Mouse (Mus musculus) megakaryocyte progenitor cell, adult 5-6 weeks (primary cell): ENCODE measurements around the gene Specc1. TPM values are rescaled to one million over a fixed set of nuclear protein-coding genes. Genes with fewer than 3 reads are reported as not detected.

Source experiments
- ATAC-seq: replicated peaks from 2 replicates; pipeline ENCODE4 v1.8.0; 2016; ENCODE audit warnings: mild to moderate bottlenecking, moderate TSS enrichment, inconsistent platforms; ENCODE audit not compliant: poor library complexity
- total RNA-seq, 2 experiments: library from RNA; stranded (forward) in 1 of 2; stranded (reverse) in 1 of 2; fragments of 157-497, 149-512 nt in 1 of 2; fragments of 200-1000 nt in 1 of 2; gene quantifications; 2 replicates each; pipeline versions ENCODE4 v1.2.3 to v1.2.4; 2015 to 2017

Gene Specc1
- total RNA-seq, 2 experiments from 2014 or later, result 16.4 to 26.8 TPM

GRCm38 (mm10) chr11:62079100-62079857 is 122.7 kb downstream of the Specc1 start:
- ATAC-seq, result peak; percentile 17

GRCm38 (mm10) chr11:62080476-62080875 is 123.9 kb downstream of the Specc1 start:
- no peak for ATAC-seq

- ATAC-seq, result 0 out of 2 replicates have a peak, but pooled peaks have one; percentile 4
Measured at GRCm38 (mm10) chr11:62086648-62087047, 130.1 kb downstream of the Specc1 start.

- no peak for ATAC-seq
Measured at GRCm38 (mm10) chr11:62087051-62087450, 130.5 kb downstream of the Specc1 start.

- ATAC-seq, result no peak
Measured at GRCm38 (mm10) chr11:62088651-62089050, 132.1 kb downstream of the Specc1 start.

- ATAC-seq, result no peak
Measured at GRCm38 (mm10) chr11:62090321-62090720, 133.8 kb downstream of the Specc1 start.

- ATAC-seq, result peak; percentile 85
Measured at GRCm38 (mm10) chr11:62103380-62103911, 146.9 kb downstream of the Specc1 start.

GRCm38 (mm10) chr11:62106401-62106871 is 149.9 kb downstream of the Specc1 start:
- ATAC-seq, result 0 out of 2 replicates have a peak, but pooled peaks have one; percentile 23

GRCm38 (mm10) chr11:62107272-62107836 is 150.8 kb downstream of the Specc1 start:
- no peak for ATAC-seq

GRCm38 (mm10) chr11:62118561-62118960 is 162.0 kb downstream of the Specc1 start:
- ATAC-seq, result 0 out of 2 replicates have a peak, but pooled peaks have one; percentile 20

- ATAC-seq, result no peak
Measured at GRCm38 (mm10) chr11:62119871-62120270, 163.3 kb downstream of the Specc1 start.

- no peak for ATAC-seq
Measured at GRCm38 (mm10) chr11:62121365-62121764, 164.8 kb downstream of the Specc1 start.

GRCm38 (mm10) chr11:62127692-62128091 is 171.1 kb downstream of the Specc1 start:
- ATAC-seq, result peak; percentile 85

GRCm38 (mm10) chr11:62128197-62128596 is 171.6 kb downstream of the Specc1 start:
- no peak for ATAC-seq

GRCm38 (mm10) chr11:62130191-62130590 is 173.6 kb downstream of the Specc1 start:
- ATAC-seq, result no peak

- ATAC-seq, result no peak
Measured at GRCm38 (mm10) chr11:62130685-62131295, 174.2 kb downstream of the Specc1 start.

GRCm38 (mm10) chr11:62131601-62132000 is 175.0 kb downstream of the Specc1 start:
- no peak for ATAC-seq

- ATAC-seq, result no peak
Measured at GRCm38 (mm10) chr11:62134191-62134590, 177.6 kb downstream of the Specc1 start.

GRCm38 (mm10) chr11:62145216-62146110 is 188.9 kb downstream of the Specc1 start:
- no peak for ATAC-seq

- no peak for ATAC-seq
Measured at GRCm38 (mm10) chr11:62146661-62147060, 190.1 kb downstream of the Specc1 start.
